Mouse (Mus musculus) mesoderm, embryonic 11.5 days (tissue): ENCODE results near the gene Zfhx3.

Experiments used
- DNase-seq: peaks from one replicate; pipeline ENCODE4 v3.0.0-alpha.2; 2012; ENCODE audit warnings: low read depth, low spot score

Zfhx3 gene

GRCm38 (mm10) chr8:108788156-108788761, 845.8 kb downstream of the Zfhx3 start:
- no peak for DNase-seq

GRCm38 (mm10) chr8:108788762-108789157, 846.3 kb downstream of the Zfhx3 start:
- no peak for DNase-seq

- peak; percentile 58 for DNase-seq
These were observed 848.3 kb downstream of the Zfhx3 start for GRCm38 (mm10) chr8:108790559-108791293.

- DNase-seq, result no peak
These were observed 853.6 kb downstream of the Zfhx3 start for GRCm38 (mm10) chr8:108796076-108796475.

GRCm38 (mm10) chr8:108796882-108797281, 854.4 kb downstream of the Zfhx3 start:
- no peak for DNase-seq

GRCm38 (mm10) chr8:108798012-108798411, 855.6 kb downstream of the Zfhx3 start:
- peak; percentile 45 for DNase-seq

GRCm38 (mm10) chr8:108799250-108799649, 856.8 kb downstream of the Zfhx3 start:
- no peak for DNase-seq

GRCm38 (mm10) chr8:108800357-108800756, 857.9 kb downstream of the Zfhx3 start:
- DNase-seq, result no peak

GRCm38 (mm10) chr8:108803017-108803416, 860.6 kb downstream of the Zfhx3 start:
- no peak for DNase-seq

- no peak for DNase-seq
These were observed 869.2 kb downstream of the Zfhx3 start for GRCm38 (mm10) chr8:108811694-108812093.

- DNase-seq, result no peak
These were observed 870.9 kb downstream of the Zfhx3 start for GRCm38 (mm10) chr8:108813375-108813774.

- DNase-seq, result peak; percentile 52
These were observed 876.8 kb downstream of the Zfhx3 start for GRCm38 (mm10) chr8:108819271-108819671.

- peak; percentile 37 for DNase-seq
These were observed 877.4 kb downstream of the Zfhx3 start for GRCm38 (mm10) chr8:108819826-108820225.

GRCm38 (mm10) chr8:108820634-108821033, 878.2 kb downstream of the Zfhx3 start:
- peak; percentile 73 for DNase-seq

GRCm38 (mm10) chr8:108822841-108823266, 880.4 kb downstream of the Zfhx3 start:
- DNase-seq, result no peak

- DNase-seq, result no peak
These were observed 881.6 kb downstream of the Zfhx3 start for GRCm38 (mm10) chr8:108824049-108824448.

- no peak for DNase-seq
These were observed 884.0 kb downstream of the Zfhx3 start for GRCm38 (mm10) chr8:108826414-108826813.

GRCm38 (mm10) chr8:108827428-108827827, 885.0 kb downstream of the Zfhx3 start:
- DNase-seq, result no peak

- peak; percentile 79 for DNase-seq
These were observed 886.9 kb downstream of the Zfhx3 start for GRCm38 (mm10) chr8:108829305-108829717.

- no peak for DNase-seq
These were observed 892.7 kb downstream of the Zfhx3 start for GRCm38 (mm10) chr8:108835143-108835542.

GRCm38 (mm10) chr8:108837788-108838187, 895.3 kb downstream of the Zfhx3 start:
- DNase-seq, result no peak

GRCm38 (mm10) chr8:108838761-108839160, 896.3 kb downstream of the Zfhx3 start:
- DNase-seq, result no peak

- no peak for DNase-seq
These were observed 899.9 kb downstream of the Zfhx3 start for GRCm38 (mm10) chr8:108842307-108842706.
